Mouse (Mus musculus) kidney, adult 2 months (tissue): Measurements from ENCODE around the gene Atp5l.

Experiments used
- CTCF ChIP-seq: fragments of 200-500 bp; conservative IDR thresholded peaks from 2 replicates; pipeline ENCODE4 v1.5.1; 2011; ENCODE audit warnings: low read depth, mild to moderate bottlenecking, control low read depth, low read length, moderate library complexity, mixed read lengths; ENCODE audit not compliant: insufficient read depth, insufficient read length
- POLR2A ChIP-seq: fragments of 200-500 bp; IDR thresholded peaks from one replicate; pipeline ENCODE4 v1.6.1; 2011; ENCODE audit warnings: low read depth, low read length, control low read depth

GRCm38 (mm10) chr9:44914706-44915105 is 5.8 kb downstream of the Atp5l start:
- no peak for TF ChIP-seq POLR2A
- no peak for TF ChIP-seq CTCF
